Mouse (Mus musculus): ENCODE measurements around the gene Sar1a.

Sar1a gene

GRCm38 (mm10) chr10:61679545-61679944, 554 bp upstream of the Sar1a start:
- DNase-seq (ENCODE audit: low spot score) = no peak

GRCm38 (mm10) chr10:61689405-61689804, 9.3 kb downstream of the Sar1a start:
- DNase-seq (ENCODE audit: low spot score) = no peak

GRCm38 (mm10) chr10:61693563-61693962, 13.5 kb downstream of the Sar1a start:
- no peak for DNase-seq (ENCODE audit: low spot score)

- DNase-seq (ENCODE audit: low spot score) = peak; percentile 99
These were observed 15.0 kb downstream of the Sar1a start, which contains the start of gene Tysnd1 for GRCm38 (mm10) chr10:61694870-61695670. Gene Tysnd1 (plus strand): TSS chr10:61695514.

DNA sequence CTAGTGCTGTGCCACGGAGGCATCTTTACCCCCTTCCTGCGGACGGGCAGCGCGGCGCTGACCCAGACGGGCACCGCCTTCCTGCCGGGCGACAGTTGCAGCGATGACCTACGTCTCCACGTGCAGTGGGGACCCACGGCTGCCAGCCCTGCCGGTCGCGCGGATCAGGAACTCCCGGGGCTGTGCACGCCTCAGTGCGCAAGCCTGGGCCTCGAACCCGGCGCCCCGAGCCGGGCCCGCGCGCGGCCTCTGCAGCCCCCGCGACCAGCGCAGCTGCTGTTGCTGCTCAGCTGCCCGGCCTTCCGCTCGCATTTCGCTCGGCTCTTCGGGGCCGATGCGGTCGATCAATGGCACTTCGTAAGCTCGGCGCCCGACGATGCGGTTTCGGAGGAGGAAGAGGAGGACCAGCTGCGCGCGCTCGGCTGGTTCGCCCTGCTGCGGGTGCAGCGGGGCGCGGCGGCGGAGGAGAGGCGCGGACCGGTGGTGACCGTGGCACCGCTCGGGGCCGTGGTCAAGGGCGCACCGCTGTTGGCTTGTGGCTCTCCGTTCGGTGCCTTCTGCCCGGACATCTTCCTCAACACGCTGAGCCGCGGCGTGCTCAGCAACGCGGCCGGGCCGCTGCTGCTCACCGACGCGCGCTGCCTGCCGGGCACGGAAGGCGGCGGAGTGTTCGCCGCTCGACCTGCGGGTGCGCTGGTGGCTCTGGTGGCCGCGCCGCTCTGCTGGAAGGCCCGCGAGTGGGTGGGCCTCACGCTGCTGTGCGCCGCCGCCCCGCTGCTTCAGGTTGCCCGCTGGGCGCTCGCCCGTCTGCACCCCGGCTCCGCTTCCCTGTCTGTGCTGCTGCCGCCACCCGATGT, 15.8 kb downstream of the Sar1a start:
- DNase-seq (ENCODE audit: low spot score) = peak; percentile 36

DNA sequence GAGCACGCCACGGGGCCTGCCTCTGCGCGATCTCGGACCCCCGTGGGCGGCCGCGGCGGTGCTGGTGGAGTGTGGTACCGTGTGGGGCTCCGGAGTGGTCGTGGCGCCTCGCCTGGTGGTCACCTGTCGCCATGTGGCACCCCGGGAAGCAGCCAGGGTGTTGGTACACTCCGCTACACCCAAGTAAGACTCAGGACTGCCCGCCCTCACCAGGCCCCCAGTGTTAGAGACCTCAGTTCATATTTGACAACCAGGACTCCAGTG, 16.4 kb downstream of the Sar1a start:
- no peak for DNase-seq (ENCODE audit: low spot score)

GRCm38 (mm10) chr10:61697028-61697427, 16.9 kb downstream of the Sar1a start:
- DNase-seq (ENCODE audit: low spot score) = no peak

- DNase-seq (ENCODE audit: low spot score) = no peak
These were observed 24.6 kb downstream of the Sar1a start for GRCm38 (mm10) chr10:61704663-61705062.

- DNase-seq (ENCODE audit: low spot score) = no peak
These were observed 26.6 kb downstream of the Sar1a start for GRCm38 (mm10) chr10:61706412-61707375.

GRCm38 (mm10) chr10:61713601-61714000, 33.5 kb downstream of the Sar1a start:
- no peak for DNase-seq (ENCODE audit: low spot score)

DNA sequence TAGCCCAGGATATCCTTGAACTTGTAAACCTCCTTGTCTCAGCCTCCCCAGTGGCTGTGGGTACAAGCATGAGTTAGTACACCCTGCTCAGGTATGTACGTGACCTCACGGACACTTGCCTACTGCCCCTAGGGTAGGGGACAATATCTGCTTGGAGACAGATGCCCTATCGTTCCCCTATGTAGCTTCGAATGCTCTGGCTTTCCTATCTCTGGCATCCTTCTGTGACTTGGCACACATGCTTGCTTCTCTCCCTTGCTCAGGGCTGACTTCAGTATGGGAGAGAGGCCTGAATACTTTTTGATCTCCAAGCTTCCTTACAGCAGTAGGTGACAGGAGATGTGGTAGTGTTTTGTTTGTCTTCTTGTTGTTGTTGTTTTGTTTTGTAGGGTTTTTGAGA, 34.0 kb downstream of the Sar1a start:
- no peak for DNase-seq (ENCODE audit: low spot score)

- DNase-seq (ENCODE audit: low spot score) = peak; percentile 83
These were observed 34.8 kb downstream of the Sar1a start, which contains the start of gene Aifm2 for GRCm38 (mm10) chr10:61714771-61715461. Gene Aifm2 (plus strand): TSS chr10:61715263.

GRCm38 (mm10) chr10:61715462-61715837, 35.4 kb downstream of the Sar1a start:
- no peak for DNase-seq (ENCODE audit: low spot score)

DNA sequence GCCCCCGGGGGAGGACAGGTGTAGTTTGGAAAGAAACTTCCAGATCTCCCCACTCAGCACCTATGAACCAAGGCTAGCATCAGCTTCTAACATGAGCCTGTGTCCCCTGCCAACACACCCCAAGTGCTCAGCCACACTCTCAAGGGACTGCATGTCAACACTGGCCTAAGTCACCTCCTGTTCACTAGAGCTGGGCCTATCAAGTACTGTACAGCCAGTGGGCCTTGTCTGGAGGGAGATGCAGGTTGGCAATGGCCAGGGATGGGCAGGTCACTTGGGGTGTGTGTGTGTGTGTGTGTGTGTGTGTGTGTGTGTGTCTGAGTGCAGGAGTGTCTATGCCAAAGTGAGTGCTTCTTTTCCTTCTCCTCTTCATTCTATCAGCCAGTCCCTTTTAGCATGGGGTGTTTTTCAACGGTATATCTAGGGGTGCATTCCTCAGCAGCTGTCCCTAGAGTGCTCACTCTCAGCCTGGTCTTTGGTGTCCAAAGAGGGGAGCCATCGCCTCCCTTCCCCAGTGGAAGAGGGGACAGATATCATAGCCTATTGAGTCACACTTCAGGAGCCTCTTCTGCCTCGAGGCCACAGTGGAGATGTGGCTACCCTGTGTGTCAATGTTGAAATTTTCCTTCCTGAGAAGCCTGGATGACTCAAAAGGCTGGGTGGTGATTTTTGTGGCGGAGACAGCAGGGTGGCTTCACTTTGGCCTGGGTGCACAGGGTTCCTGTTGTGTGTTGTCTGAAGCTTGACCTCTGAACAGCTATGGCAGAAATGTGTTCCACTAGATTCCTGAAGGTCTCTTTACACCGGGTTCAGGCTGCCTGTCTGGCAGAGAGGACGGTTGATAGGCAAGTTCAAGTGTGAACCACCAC, 36.1 kb downstream of the Sar1a start:
- DNase-seq (ENCODE audit: low spot score) = no peak

DNA sequence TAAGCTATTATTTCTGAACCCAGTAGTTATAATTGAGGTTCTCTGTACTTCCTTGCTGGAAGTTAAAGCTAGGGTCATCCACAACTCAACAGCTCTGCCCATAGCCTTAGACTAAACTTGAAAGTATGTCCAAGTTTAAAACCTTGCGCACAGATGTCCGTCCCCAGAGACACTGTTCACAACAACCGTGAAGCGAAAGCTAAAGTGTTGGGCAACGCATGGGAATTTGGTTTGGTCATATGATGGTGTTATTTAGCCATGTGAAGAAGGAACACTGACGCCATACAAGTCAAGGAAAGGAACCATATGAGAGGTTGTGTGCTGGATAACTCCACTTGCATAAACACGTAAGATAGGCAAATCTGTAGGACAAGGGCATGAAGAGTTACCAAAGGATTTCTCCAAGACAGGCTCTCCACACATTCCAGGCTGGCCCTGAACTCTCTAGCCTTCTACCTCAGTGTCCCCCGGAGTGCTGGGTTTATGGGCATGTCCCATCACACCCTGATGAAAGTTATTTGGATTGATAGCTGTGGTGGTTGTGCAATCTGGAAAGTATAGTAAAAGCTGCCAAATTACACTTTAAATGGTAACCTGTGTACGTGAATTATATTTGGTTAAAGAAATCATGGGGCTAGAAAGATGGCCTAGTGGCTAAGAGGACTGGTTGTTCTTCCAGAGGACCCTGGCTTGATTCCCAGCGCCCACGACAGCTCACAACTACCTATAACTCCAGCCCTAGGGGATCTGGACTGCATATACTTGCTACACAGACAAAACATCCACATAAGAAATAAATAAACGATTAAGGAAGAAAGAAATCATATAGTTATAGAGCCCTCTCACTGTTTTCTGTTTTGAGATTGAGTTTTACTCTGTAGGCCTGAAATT, 37.6 kb downstream of the Sar1a start:
- DNase-seq (ENCODE audit: low spot score) = no peak

GRCm38 (mm10) chr10:61720331-61720730, 40.2 kb downstream of the Sar1a start:
- DNase-seq (ENCODE audit: low spot score) = no peak

DNA sequence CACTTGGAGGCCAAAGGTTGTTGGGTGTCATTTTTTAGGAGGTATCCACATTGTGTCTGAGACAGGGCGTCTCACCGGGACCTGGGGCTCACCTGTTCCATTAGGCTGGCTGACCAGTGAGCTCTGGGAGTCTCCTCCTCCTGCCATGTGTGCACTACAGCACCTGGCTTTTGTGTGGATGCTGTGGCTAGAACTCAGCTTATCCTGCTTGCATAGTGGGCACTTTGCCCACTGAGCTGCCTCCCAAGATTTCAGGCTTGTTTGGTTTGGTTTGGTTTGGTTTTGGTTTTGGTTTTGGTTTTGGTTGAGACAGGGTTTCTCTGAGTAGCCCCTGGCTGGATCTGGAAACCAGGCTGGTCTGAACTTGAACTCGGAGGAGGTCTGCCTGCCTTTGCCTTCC, 42.1 kb downstream of the Sar1a start:
- no peak for DNase-seq (ENCODE audit: low spot score)

DNA sequence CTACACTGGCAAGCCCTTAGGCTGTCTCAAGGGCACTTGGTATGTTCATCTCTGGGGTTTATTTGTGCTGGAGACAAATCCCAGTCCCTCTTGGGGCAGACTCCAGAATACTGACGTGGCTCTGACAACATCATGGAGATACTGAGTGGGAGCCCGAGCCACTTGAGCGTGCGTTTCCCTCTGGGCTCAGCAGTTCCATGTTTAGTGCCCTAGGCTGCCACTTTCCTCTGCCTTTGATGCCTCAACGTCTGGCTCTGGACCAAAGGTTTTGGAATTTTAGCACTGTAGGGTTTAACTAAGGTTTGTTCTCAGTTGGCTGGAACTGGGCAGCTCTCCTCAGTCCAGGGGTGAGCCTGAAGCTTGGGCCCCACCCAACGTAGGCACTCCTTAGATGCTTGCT, 43.2 kb downstream of the Sar1a start:
- no peak for DNase-seq (ENCODE audit: low spot score)

DNA sequence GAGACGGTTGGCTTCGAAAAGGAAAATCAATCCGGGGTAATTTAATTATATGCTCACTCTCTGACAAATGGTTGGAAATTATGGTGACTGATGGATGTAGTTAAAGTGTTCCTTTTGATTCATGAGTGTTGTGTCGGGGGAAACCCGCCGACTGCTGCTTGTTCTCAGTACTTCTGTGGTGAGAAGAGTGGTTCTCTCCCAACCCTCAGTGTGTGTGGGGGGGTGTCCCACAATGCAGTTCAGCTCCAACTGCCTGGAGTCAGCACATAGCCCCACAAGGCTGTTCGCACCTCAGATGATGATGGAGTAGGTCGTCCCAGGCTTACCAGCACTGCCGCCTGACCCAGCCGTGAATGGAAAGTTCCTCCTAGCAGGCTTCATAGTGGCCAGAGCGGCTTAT, 49.1 kb downstream of the Sar1a start:
- DNase-seq (ENCODE audit: low spot score) = no peak

DNA sequence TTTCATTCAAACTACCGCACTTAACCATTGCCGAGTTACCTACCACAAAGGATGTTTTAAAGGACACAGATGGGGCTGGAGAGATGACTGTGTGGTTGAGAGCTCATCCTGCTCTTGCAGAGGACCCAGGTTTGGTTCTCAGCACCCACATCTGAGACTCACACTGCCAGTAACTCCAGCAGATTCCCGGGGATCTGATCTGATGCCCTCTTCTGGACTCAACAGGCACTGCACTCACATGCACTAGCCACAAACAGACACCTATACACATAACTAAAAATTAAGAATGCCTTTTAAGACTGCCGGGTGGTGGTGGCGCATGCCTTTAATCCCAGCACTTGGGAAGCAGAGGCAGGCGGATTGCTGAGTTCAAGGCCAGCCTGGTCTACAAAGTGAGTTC, 50.1 kb downstream of the Sar1a start:
- no peak for DNase-seq (ENCODE audit: low spot score)
